Mouse (Mus musculus) stomach, embryonic 16.5 days (tissue): ENCODE measurements around the gene Il27ra. TPM values are rescaled to one million over a fixed set of nuclear protein-coding genes. Genes with fewer than 3 reads are reported as not detected.

ENCODE experiments used
- ATAC-seq: fragments of 200-750 bp; cut with Nextera tagmentation; 2 replicates; pipeline ENCODE4 v1.8.0; 2017; ENCODE audit warnings: moderate number of reproducible peaks, moderate TSS enrichment; ENCODE audit not compliant: insufficient read depth, low FRiP score
- H3K27ac ChIP-seq: fragments of 300-500 bp; sonication (generic); 2 replicates; pipeline ENCODE4 v1.5.1; 2014; ENCODE audit warnings: low read length
- H3K27me3 ChIP-seq: fragments of 300-500 bp; sonication (generic); 2 replicates; pipeline ENCODE4 v1.6.1; 2014; ENCODE audit warnings: low read length, control low read depth, mixed read lengths; ENCODE audit not compliant: control insufficient read depth, insufficient read depth
- H3K36me3 ChIP-seq: fragments of 300-500 bp; sonication (generic); 2 replicates; pipeline ENCODE4 v1.6.1; 2014; ENCODE audit warnings: low read length; ENCODE audit not compliant: control insufficient read depth, insufficient read depth
- H3K4me1 ChIP-seq: fragments of 300-500 bp; sonication (generic); 2 replicates; pipeline ENCODE4 v1.6.1; 2014; ENCODE audit warnings: low read length, control low read depth, mixed read lengths; ENCODE audit not compliant: control insufficient read depth, insufficient read depth
- H3K4me2 ChIP-seq: fragments of 300-500 bp; sonication (generic); 2 replicates; pipeline ENCODE4 v1.6.1; 2014; ENCODE audit warnings: low read depth, low read length, mixed read lengths
- H3K4me3 ChIP-seq: fragments of 300-500 bp; sonication (generic); replicated peaks from 2 replicates; pipeline ENCODE4 v1.5.1; 2014; ENCODE audit warnings: mild to moderate bottlenecking, low read length
- H3K9ac ChIP-seq: fragments of 300-500 bp; sonication (generic); 2 replicates; pipeline ENCODE4 v1.6.1; 2014; ENCODE audit warnings: low read length
- H3K9me3 ChIP-seq: fragments of 300-500 bp; sonication (generic); replicated peaks from 2 replicates; pipeline ENCODE4 v1.6.1; 2016; ENCODE audit warnings: low read length, control low read depth; ENCODE audit not compliant: control insufficient read depth
- WGBS: fragments of 180-500 bp; shearing (Covaris S2); extraction: QIAGEN DNeasy Blood & Tissue Kit; methylation state at CpG from one replicate; pipeline ENCODE4 v1.1.7; 2014; 5-methylcytosine and 5-hydroxymethylcytosine counted together
- polyA plus RNA-seq: library from polyadenylated mRNA; unstranded; fragments of >200 nt; fragmentation: Nextera tagmentation; extraction: Ambion mirVana; gene quantifications from 2 replicates; pipeline ENCODE4 v1.2.1, GENCODE M21; 2015

The Il27ra gene
- polyA plus RNA-seq, 1 experiment from 2014 or later, result 1.3 TPM

- no peak overlapping the region for H3K27ac ChIP-seq
- no peak overlapping the region for H3K9ac ChIP-seq
- WGBS, result 77% methylated on average over 3 of the region's 3 CpGs
- ATAC-seq, result no peak
- no peaks in the 10 kb centered on the region for H3K9me3 ChIP-seq
- H3K36me3 ChIP-seq, result peaks cover 10% of the 10 kb centered on the region; the same call in 1 of the 2 replicates
- no peak overlapping the region for H3K4me2 ChIP-seq
- H3K4me3 ChIP-seq, result no peak overlapping the region
- no peaks in the 10 kb centered on the region for H3K27me3 ChIP-seq
- no peaks in the 10 kb centered on the region for H3K4me1 ChIP-seq
Measured at GRCm38 (mm10) chr8:84076849-84077248, 34.5 kb upstream of the Il27ra start.

- H3K9ac ChIP-seq, result no peak overlapping the region
- H3K27ac ChIP-seq, result no peak overlapping the region
- H3K27me3 ChIP-seq, result no peaks in the 10 kb centered on the region
- no peak overlapping the region for H3K4me3 ChIP-seq
- H3K4me1 ChIP-seq, result no peaks in the 10 kb centered on the region
- whole genome bisulfite sequencing, result 81% methylated on average over 1 of the region's 1 CpGs
- H3K36me3 ChIP-seq, result peaks cover 10% of the 10 kb centered on the region; the same call in 1 of the 2 replicates
- no peak overlapping the region for H3K4me2 ChIP-seq
- no peak for ATAC-seq
- no peaks in the 10 kb centered on the region for H3K9me3 ChIP-seq
Measured at GRCm38 (mm10) chr8:84076412-84076811, 34.0 kb upstream of the Il27ra start.

GRCm38 (mm10) chr8:84073230-84073976 is 31.0 kb upstream of the Il27ra start:
- no peak for ATAC-seq
- no peaks in the 10 kb centered on the region for H3K27me3 ChIP-seq
- no peak overlapping the region for H3K4me2 ChIP-seq
- peaks cover 27% of the 10 kb centered on the region for H3K4me1 ChIP-seq
- H3K36me3 ChIP-seq, result no peaks in the 10 kb centered on the region
- WGBS, result 57% methylated on average over 9 of the region's 10 CpGs
- no peak overlapping the region for H3K4me3 ChIP-seq
- H3K9ac ChIP-seq, result no peak overlapping the region
- H3K9me3 ChIP-seq, result no peaks in the 10 kb centered on the region
- H3K27ac ChIP-seq, result no peak overlapping the region

GRCm38 (mm10) chr8:84072321-84072720 is 29.9 kb upstream of the Il27ra start:
- H3K36me3 ChIP-seq, result no peaks in the 10 kb centered on the region
- no peak overlapping the region for H3K9ac ChIP-seq
- no peaks in the 10 kb centered on the region for H3K27me3 ChIP-seq
- H3K9me3 ChIP-seq, result no peaks in the 10 kb centered on the region
- H3K4me2 ChIP-seq, result no peak overlapping the region
- H3K4me1 ChIP-seq, result peaks cover 38% of the 10 kb centered on the region
- 89% methylated on average over 10 of the region's 10 CpGs for WGBS
- H3K4me3 ChIP-seq, result no peak overlapping the region
- no peak for ATAC-seq
- H3K27ac ChIP-seq, result no peak overlapping the region

GRCm38 (mm10) chr8:84071921-84072320 is 29.5 kb upstream of the Il27ra start:
- H3K4me3 ChIP-seq, result no peak overlapping the region
- H3K4me1 ChIP-seq, result peaks cover 38% of the 10 kb centered on the region
- 62% methylated on average over 3 of the region's 3 CpGs for WGBS
- no peak overlapping the region for H3K4me2 ChIP-seq
- H3K9me3 ChIP-seq, result no peaks in the 10 kb centered on the region
- H3K27me3 ChIP-seq, result no peaks in the 10 kb centered on the region
- H3K36me3 ChIP-seq, result no peaks in the 10 kb centered on the region
- no peak for ATAC-seq
- no peak overlapping the region for H3K9ac ChIP-seq
- no peak overlapping the region for H3K27ac ChIP-seq

- Histone ChIP-seq H3K9me3 (no peaks in the 10 kb centered on the region), H3K9ac (no peak overlapping the region; the same call in 1 of the 2 replicates), H3K4me1 (peaks cover 38% of the 10 kb centered on the region), H3K27me3 (no peaks in the 10 kb centered on the region), H3K27ac (no peak overlapping the region), H3K36me3 (no peaks in the 10 kb centered on the region), H3K4me2 (no peak overlapping the region), H3K4me3 (no peak overlapping the region)
- 80% methylated on average over 2 of the region's 2 CpGs for WGBS
- no peak for ATAC-seq
Measured at GRCm38 (mm10) chr8:84070667-84071066, 28.3 kb upstream of the Il27ra start.

GRCm38 (mm10) chr8:84070241-84070640 is 27.9 kb upstream of the Il27ra start:
- Histone ChIP-seq H3K4me1 (peaks cover 38% of the 10 kb centered on the region), H3K4me3 (no peak overlapping the region), H3K36me3 (no peaks in the 10 kb centered on the region), H3K9ac (no peak overlapping the region; the same call in 1 of the 2 replicates), H3K27me3 (no peaks in the 10 kb centered on the region), H3K4me2 (no peak overlapping the region), H3K9me3 (no peaks in the 10 kb centered on the region), H3K27ac (no peak overlapping the region)
- ATAC-seq, result no peak
- 79% methylated on average over 5 of the region's 5 CpGs for WGBS

- no peak overlapping the region for H3K27ac ChIP-seq
- no peaks in the 10 kb centered on the region for H3K36me3 ChIP-seq
- H3K4me3 ChIP-seq, result no peak overlapping the region
- peaks cover 38% of the 10 kb centered on the region for H3K4me1 ChIP-seq
- no peak for ATAC-seq
- H3K9me3 ChIP-seq, result no peaks in the 10 kb centered on the region
- peak overlapping the region; percentile 23; the same call in 1 of the 2 replicates for H3K9ac ChIP-seq
- H3K4me2 ChIP-seq, result no peak overlapping the region
- 58% methylated on average over 2 of the region's 2 CpGs for WGBS
- H3K27me3 ChIP-seq, result no peaks in the 10 kb centered on the region
Measured at GRCm38 (mm10) chr8:84069750-84070149, 27.4 kb upstream of the Il27ra start.

- H3K27ac ChIP-seq, result no peak overlapping the region
- peaks cover 38% of the 10 kb centered on the region for H3K4me1 ChIP-seq
- no peak overlapping the region for H3K4me3 ChIP-seq
- no peak overlapping the region for H3K4me2 ChIP-seq
- 29% methylated on average over 1 of the region's 1 CpGs for WGBS
- no peaks in the 10 kb centered on the region for H3K27me3 ChIP-seq
- ATAC-seq, result no peak
- H3K9ac ChIP-seq, result peak overlapping the region; percentile 2; the same call in 1 of the 2 replicates
- H3K36me3 ChIP-seq, result no peaks in the 10 kb centered on the region
- no peaks in the 10 kb centered on the region for H3K9me3 ChIP-seq
Measured at GRCm38 (mm10) chr8:84069169-84069568, 26.8 kb upstream of the Il27ra start.
